Mouse (Mus musculus): Measurements from ENCODE around the gene Lgsn.

DNA sequence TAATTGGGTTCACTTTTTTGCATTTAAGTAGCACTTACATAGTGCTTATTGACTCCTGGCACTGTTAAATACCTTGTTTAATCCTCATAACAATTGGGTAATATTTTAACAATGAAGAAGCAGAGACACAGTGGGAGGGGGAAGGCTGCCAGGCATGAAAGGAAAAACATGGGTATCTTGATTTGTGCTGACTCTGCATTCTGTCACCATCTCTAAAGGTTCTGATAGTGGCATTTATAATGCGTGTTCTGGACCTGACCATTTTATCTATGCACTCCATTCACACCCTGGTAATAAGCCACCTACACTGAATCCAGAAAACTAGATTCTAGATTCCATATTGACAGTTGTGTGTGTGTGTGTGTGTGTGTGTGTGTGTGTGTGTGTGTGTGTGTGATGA lies 19.4 kb downstream of the Lgsn start:
- TF ChIP-seq CTCF (IDR thresholded peaks at IDR 0.05; ENCODE audit: insufficient read depth, low read depth, low read length) (no peak), POLR2A (IDR thresholded peaks at IDR 0.05; ENCODE audit: insufficient read depth, low read depth, low read length) (no peak)

Measured in olfactory bulb, adult 2 months (tissue).